Mouse (Mus musculus) limb, embryonic 14.5 days (tissue): ENCODE results near the gene Sh2d3c. TPM values are rescaled to one million over a fixed set of nuclear protein-coding genes. Genes with fewer than 3 reads are reported as not detected.

Source experiments
- ATAC-seq: fragments of 200-750 bp; cut with Nextera tagmentation; 2 replicates; pipeline ENCODE4 v1.8.0; 2017; ENCODE audit warnings: low read depth, moderate number of reproducible peaks, moderate TSS enrichment; ENCODE audit not compliant: low FRiP score
- DNase-seq: peaks from one replicate; pipeline ENCODE4 v3.0.0-alpha.2; 2015; ENCODE audit warnings: low spot score
- H3K27ac ChIP-seq: fragments of 300-500 bp; sonication (generic); replicated peaks from 2 replicates; pipeline ENCODE4 v1.5.1; 2014; ENCODE audit warnings: low read depth, mild to moderate bottlenecking, low read length, moderate library complexity, mixed read lengths
- H3K27me3 ChIP-seq: fragments of 300-500 bp; sonication (generic); 2 replicates; pipeline ENCODE4 v1.6.1; 2014; ENCODE audit warnings: low read length, mixed read lengths; ENCODE audit not compliant: control insufficient read depth, insufficient read depth
- H3K36me3 ChIP-seq: fragments of 300-500 bp; sonication (generic); 2 replicates; pipeline ENCODE4 v1.6.1; 2014; ENCODE audit warnings: mild to moderate bottlenecking, low read length, moderate library complexity, mixed read lengths; ENCODE audit not compliant: control insufficient read depth, insufficient read depth
- H3K4me1 ChIP-seq: fragments of 300-500 bp; sonication (generic); 2 replicates; pipeline ENCODE4 v1.6.1; 2014; ENCODE audit warnings: antibody characterized with exemption, low read length, mixed read lengths; ENCODE audit not compliant: control insufficient read depth, insufficient read depth
- H3K4me2 ChIP-seq: fragments of 300-500 bp; sonication (generic); replicated peaks from 2 replicates; pipeline ENCODE4 v1.6.1; 2014; ENCODE audit warnings: low read depth, mild to moderate bottlenecking, low read length, moderate library complexity; ENCODE audit not compliant: severe bottlenecking
- H3K4me3 ChIP-seq: fragments of 300-500 bp; sonication (generic); replicated peaks from 2 replicates; pipeline ENCODE4 v1.5.1; 2014; ENCODE audit warnings: low read length
- H3K9ac ChIP-seq: fragments of 300-500 bp; sonication (generic); 2 replicates; pipeline ENCODE4 v1.6.1; 2014; ENCODE audit warnings: mild to moderate bottlenecking, low read depth, low read length, moderate library complexity; ENCODE audit not compliant: severe bottlenecking
- H3K9me3 ChIP-seq: fragments of 300-500 bp; sonication (generic); 2 replicates; pipeline ENCODE4 v1.6.1; 2016; ENCODE audit warnings: low read length; ENCODE audit not compliant: control insufficient read depth
- POLR2A ChIP-seq: fragments of 200-500 bp; IDR thresholded peaks from 2 replicates; pipeline ENCODE4 v1.8.0; 2012; ENCODE audit warnings: inconsistent platforms, mild to moderate bottlenecking, moderate library complexity, borderline replicate concordance; ENCODE audit not compliant: insufficient read depth, insufficient read length; ENCODE audit errors: extremely low read depth
- WGBS: fragments of 180-500 bp; shearing (Covaris S2); extraction: QIAGEN DNeasy Blood & Tissue Kit; methylation state at CpG from one replicate; pipeline ENCODE4 v1.1.7; 2014; 5-methylcytosine and 5-hydroxymethylcytosine counted together
- polyA plus RNA-seq, 2 experiments: library from polyadenylated mRNA; depleted of rRNA in 1 of 2; stranded (reverse) in 1 of 2; unstranded in 1 of 2; fragments of >200 nt; fragmentation: Nextera tagmentation in 1 of 2; extraction: Ambion mirVana in 1 of 2; gene quantifications; 2 replicates each; pipeline versions ENCODE4 v1.2.1 to v1.2.3; 2012 to 2014

Gene Sh2d3c
- polyA plus RNA-seq, 2 experiments: 18.5 to 36.8 TPM

DNA sequence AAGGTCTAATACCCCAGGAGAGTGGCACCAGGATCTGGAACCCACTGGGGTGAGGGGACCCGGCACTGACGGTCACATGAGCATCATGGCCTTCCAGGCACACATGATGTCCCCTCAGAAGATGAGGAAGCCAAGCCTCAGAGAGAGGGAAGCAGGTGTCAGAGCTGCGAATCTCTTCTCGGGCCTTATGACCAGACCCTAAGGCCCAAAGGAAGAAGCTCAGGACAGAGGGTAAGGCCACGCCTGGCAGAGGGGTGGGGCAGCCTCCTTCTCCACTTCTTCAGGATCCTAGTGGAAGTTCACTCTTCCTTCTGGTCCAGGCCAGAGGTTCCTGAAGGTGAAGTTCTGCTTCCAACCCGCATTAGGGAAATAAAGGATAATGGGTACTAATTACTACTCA lies 11.8 kb downstream of the Sh2d3c start:
- no peaks in the 10 kb centered on the region for H3K27me3 ChIP-seq
- no peak for TF ChIP-seq POLR2A
- no peak overlapping the region for H3K4me2 ChIP-seq
- no peaks in the 10 kb centered on the region for H3K9me3 ChIP-seq
- H3K36me3 ChIP-seq: no peaks in the 10 kb centered on the region
- H3K4me3 ChIP-seq: no peak overlapping the region
- DNase-seq: no peak
- no peak overlapping the region for H3K27ac ChIP-seq
- H3K9ac ChIP-seq: no peak overlapping the region
- WGBS: 78% methylated on average over 6 of the region's 6 CpGs
- H3K4me1 ChIP-seq: peaks cover 36% of the 10 kb centered on the region
- no peak for ATAC-seq

DNA sequence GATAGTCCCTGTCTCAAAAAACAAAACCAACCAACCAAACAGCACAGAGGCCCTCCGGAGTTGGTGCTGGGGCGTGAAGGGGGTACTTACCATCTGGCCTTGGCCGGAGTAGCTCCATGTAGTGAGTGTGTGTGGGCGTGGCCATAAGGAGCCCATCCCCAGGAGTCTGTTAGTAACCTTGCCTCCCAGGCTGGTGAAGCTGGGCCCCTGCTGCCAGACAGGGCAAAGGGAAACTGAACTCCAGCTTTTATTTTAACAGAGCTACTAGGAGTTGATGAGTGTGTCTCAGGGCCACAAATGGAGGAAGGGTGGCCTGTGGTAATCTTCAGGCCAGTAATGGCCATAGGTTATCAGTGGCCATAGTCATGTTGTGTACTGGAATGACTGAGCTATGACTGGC lies 13.6 kb downstream of the Sh2d3c start:
- Histone ChIP-seq H3K27ac (no peak overlapping the region), H3K27me3 (no peaks in the 10 kb centered on the region), H3K4me2 (no peak overlapping the region), H3K4me1 (peaks cover 26% of the 10 kb centered on the region), H3K36me3 (no peaks in the 10 kb centered on the region), H3K9ac (no peak overlapping the region; the same call in 1 of the 2 replicates), H3K4me3 (no peak overlapping the region), H3K9me3 (no peaks in the 10 kb centered on the region)
- no peak for DNase-seq
- TF ChIP-seq POLR2A: no peak
- WGBS: 34% methylated on average over 4 of the region's 4 CpGs
- ATAC-seq: no peak

DNA sequence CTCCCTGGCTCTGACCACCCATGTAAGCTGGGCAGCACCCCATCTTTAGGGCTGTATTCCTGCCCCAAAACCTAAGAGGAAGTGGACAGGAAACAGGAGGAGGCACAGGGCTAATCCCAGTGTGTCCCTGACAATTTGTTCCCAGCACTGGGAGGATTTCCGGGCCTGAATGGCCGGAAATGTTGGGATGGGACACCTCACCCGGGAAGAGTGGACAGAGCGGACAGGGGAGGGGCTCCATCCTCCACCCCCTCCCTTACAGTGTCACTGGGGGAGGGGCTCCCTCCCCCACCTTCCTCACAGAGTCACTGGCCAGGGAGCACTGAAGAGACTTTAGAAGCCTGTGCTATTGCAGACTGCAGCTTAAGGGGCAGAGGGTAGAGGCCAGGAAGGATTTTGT lies 14.1 kb downstream of the Sh2d3c start:
- no peak for TF ChIP-seq POLR2A
- Histone ChIP-seq H3K27me3 (no peaks in the 10 kb centered on the region), H3K9me3 (no peaks in the 10 kb centered on the region), H3K27ac (no peak overlapping the region), H3K4me2 (no peak overlapping the region), H3K9ac (no peak overlapping the region), H3K4me3 (no peak overlapping the region), H3K4me1 (peaks cover 24% of the 10 kb centered on the region), H3K36me3 (no peaks in the 10 kb centered on the region)
- ATAC-seq (no peak), DNase-seq (no peak)
- 49% methylated on average over 4 of the region's 4 CpGs for WGBS

DNA sequence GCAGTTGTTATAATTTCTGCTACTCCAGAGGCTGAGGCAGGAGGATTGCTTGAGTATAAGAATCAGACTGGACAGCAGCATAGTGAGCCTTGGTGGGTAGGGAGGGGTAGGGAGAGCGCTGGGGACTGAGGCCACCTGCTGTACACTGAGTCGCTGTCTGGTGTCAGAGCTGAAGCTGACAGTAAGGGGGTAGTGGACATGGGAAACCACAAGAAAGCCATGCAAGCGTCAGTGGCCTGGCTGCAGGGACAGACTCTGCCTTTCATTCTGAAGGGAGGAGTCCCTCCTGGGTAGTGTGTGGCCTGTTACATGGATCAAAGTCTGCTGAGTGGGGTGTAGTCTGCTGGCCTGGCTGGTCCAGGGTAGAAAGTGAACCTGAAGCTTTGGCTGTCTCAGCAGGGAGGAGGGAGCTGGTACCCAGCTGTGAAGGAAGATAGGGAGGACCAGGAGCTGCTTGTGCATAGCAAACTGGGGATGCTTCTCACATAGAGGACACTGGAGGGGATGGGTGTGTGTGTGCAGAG lies 15.5 kb downstream of the Sh2d3c start:
- ATAC-seq (no peak), DNase-seq (no peak)
- Histone ChIP-seq H3K4me3 (no peak overlapping the region), H3K9me3 (no peaks in the 10 kb centered on the region), H3K9ac (no peak overlapping the region), H3K36me3 (no peaks in the 10 kb centered on the region), H3K27ac (no peak overlapping the region), H3K27me3 (peaks cover 2% of the 10 kb centered on the region), H3K4me2 (no peak overlapping the region), H3K4me1 (peaks cover 16% of the 10 kb centered on the region)
- no peak for TF ChIP-seq POLR2A
- WGBS: 46% methylated on average over 3 of the region's 3 CpGs

DNA sequence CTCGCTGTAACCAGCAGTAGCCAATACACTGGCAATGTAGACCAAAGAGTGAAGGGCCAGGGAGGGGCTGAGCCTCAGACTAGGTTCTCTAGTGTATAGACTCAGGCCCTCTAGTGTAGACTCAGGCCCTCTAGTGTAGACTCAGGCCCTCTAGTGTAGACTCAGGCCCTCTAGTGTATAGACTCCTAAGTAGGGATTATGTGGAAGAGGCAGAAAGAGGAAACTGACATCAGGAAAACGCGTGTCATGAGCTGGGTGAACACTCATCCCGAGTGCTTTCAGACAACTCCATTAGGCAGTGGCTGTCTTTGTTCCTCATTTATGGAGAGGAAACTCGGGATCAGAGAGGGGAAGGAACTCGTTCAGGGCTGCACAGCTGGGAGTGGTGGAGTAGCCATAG lies 16.2 kb downstream of the Sh2d3c start:
- Histone ChIP-seq H3K27ac (no peak overlapping the region), H3K27me3 (peaks cover 8% of the 10 kb centered on the region), H3K9me3 (no peaks in the 10 kb centered on the region), H3K36me3 (no peaks in the 10 kb centered on the region), H3K4me3 (no peak overlapping the region), H3K9ac (no peak overlapping the region), H3K4me2 (no peak overlapping the region), H3K4me1 (peaks cover 17% of the 10 kb centered on the region)
- no peak for ATAC-seq
- 62% methylated on average over 6 of the region's 6 CpGs for WGBS
- no peak for DNase-seq
- no peak for TF ChIP-seq POLR2A

DNA sequence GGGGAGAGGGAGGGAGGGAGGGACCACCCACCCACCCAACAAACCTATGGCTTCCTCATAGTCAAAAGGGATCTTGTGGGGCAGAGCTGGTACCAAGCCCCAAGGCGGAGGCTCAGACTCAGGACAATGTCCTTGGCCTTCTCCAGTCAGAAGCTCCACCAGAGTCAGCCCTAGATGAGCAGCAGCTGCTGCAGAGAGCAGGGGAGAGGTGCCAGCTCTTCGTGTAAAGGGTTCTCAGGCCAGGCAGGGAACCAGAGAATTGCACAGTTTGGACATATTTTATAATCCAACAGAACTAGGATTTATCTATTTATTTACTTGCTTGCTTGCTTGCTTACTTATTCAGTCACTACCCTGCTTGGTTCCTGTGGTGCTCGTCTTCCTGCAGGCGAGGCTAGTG lies 18.5 kb downstream of the Sh2d3c start:
- H3K27ac ChIP-seq: no peak overlapping the region
- H3K27me3 ChIP-seq: peaks cover 12% of the 10 kb centered on the region
- 69% methylated on average over 4 of the region's 4 CpGs for WGBS

More for the DNA sequence above, 18.5 kb downstream of the Sh2d3c start:
- ATAC-seq: no peak
- DNase-seq: no peak
- TF ChIP-seq POLR2A: no peak
- no peaks in the 10 kb centered on the region for H3K9me3 ChIP-seq
- H3K4me3 ChIP-seq: no peak overlapping the region
- H3K4me2 ChIP-seq: no peak overlapping the region
- H3K36me3 ChIP-seq: no peaks in the 10 kb centered on the region
- H3K4me1 ChIP-seq: peaks cover 17% of the 10 kb centered on the region
- no peak overlapping the region for H3K9ac ChIP-seq
